Mouse (Mus musculus) liver, embryonic 11.5 days (tissue): Measurements from ENCODE around the gene Dhps. TPM values are rescaled to one million over a fixed set of nuclear protein-coding genes. Genes with fewer than 3 reads are reported as not detected.

Experiments used
- ATAC-seq: fragments of 200-750 bp; cut with Nextera tagmentation; replicated peaks from 2 replicates; pipeline ENCODE4 v1.8.0; 2017; ENCODE audit warnings: moderate number of reproducible peaks, mild to moderate bottlenecking, moderate TSS enrichment, moderate library complexity; ENCODE audit not compliant: low FRiP score
- DNase-seq: peaks from one replicate; pipeline ENCODE4 v3.0.0-alpha.2; 2017; ENCODE audit warnings: low spot score
- H3K27ac ChIP-seq: fragments of 300-500 bp; sonication (generic); 2 replicates; pipeline ENCODE4 v1.5.1; 2014; ENCODE audit warnings: mild to moderate bottlenecking, low read depth, low read length, control low read depth
- H3K27me3 ChIP-seq: fragments of 300-500 bp; sonication (generic); replicated peaks from 2 replicates; pipeline ENCODE4 v1.6.1; 2014; ENCODE audit warnings: low read length, mixed read lengths; ENCODE audit not compliant: control insufficient read depth, insufficient read depth
- H3K36me3 ChIP-seq: fragments of 300-500 bp; sonication (generic); 2 replicates; pipeline ENCODE4 v1.6.1; 2014; ENCODE audit warnings: mild to moderate bottlenecking, low read length, moderate library complexity, mixed read lengths; ENCODE audit not compliant: control insufficient read depth, insufficient read depth
- H3K4me1 ChIP-seq: fragments of 300-500 bp; sonication (generic); replicated peaks from 2 replicates; pipeline ENCODE4 v1.6.1; 2014; ENCODE audit warnings: low read length, mixed read lengths; ENCODE audit not compliant: control insufficient read depth, insufficient read depth
- H3K4me2 ChIP-seq: fragments of 300-500 bp; sonication (generic); 2 replicates; pipeline ENCODE4 v1.6.1; 2014; ENCODE audit warnings: mild to moderate bottlenecking, control low read depth, moderate library complexity
- H3K4me3 ChIP-seq: fragments of 300-500 bp; sonication (generic); 2 replicates; pipeline ENCODE4 v1.5.1; 2014; ENCODE audit warnings: low read depth, low read length, control low read depth
- H3K9ac ChIP-seq: fragments of 300-500 bp; sonication (generic); 2 replicates; pipeline ENCODE4 v1.6.1; 2014; ENCODE audit warnings: low read depth, low read length, control low read depth
- H3K9me3 ChIP-seq: fragments of 300-500 bp; sonication (generic); 2 replicates; pipeline ENCODE4 v1.6.1; 2016; ENCODE audit warnings: low read length, inconsistent platforms, mixed read lengths; ENCODE audit not compliant: control insufficient read depth
- WGBS: fragments of 180-500 bp; shearing (Covaris S2); extraction: QIAGEN DNeasy Blood & Tissue Kit; methylation state at CpG from one replicate; pipeline ENCODE4 v1.1.7; 2014; 5-methylcytosine and 5-hydroxymethylcytosine counted together
- polyA plus RNA-seq: library from polyadenylated mRNA; unstranded; fragments of >200 nt; fragmentation: Nextera tagmentation; extraction: Ambion mirVana; gene quantifications from 2 replicates; pipeline ENCODE4 v1.2.1, GENCODE M21; 2014

The Dhps gene
- 72.5 and 73.8 TPM in 2 replicates for polyA plus RNA-seq

GRCm38 (mm10) chr8:85071514-85072281, at the start of gene Dhps:
Dhps (plus strand) TSS chr8:85071757.
- Histone ChIP-seq H3K9ac (peak within 1 kb of the TSS; percentile 82), H3K4me2 (peak within 1 kb of the TSS; percentile 94), H3K36me3 (peaks cover 32% of the 10 kb centered on the region), H3K4me3 (peak within 1 kb of the TSS; percentile 70), H3K4me1 (peaks cover 28% of the 10 kb centered on the region), H3K27ac (peak within 1 kb of the TSS; percentile 90), H3K9me3 (no peaks in the 10 kb centered on the region), H3K27me3 (no peaks in the 10 kb centered on the region)
- under 1% methylated on average over 68 of the region's 68 CpGs for WGBS
- DNase-seq (peak; percentile 84), ATAC-seq (peak; percentile 85)

GRCm38 (mm10) chr8:85023846-85024245, 47.7 kb upstream of the Dhps start:
- DNase-seq (no peak), ATAC-seq (no peak)
- Histone ChIP-seq H3K36me3 (peaks cover 34% of the 10 kb centered on the region), H3K4me3 (peak overlapping the region; percentile 100), H3K4me1 (peaks cover 30% of the 10 kb centered on the region), H3K4me2 (peak overlapping the region; percentile 92), H3K9ac (peak overlapping the region; percentile 84; the same call in 1 of the 2 replicates), H3K9me3 (no peaks in the 10 kb centered on the region), H3K27ac (no peak overlapping the region), H3K27me3 (no peaks in the 10 kb centered on the region)
- WGBS = 95% methylated on average over 3 of the region's 3 CpGs

- H3K27me3 ChIP-seq = no peaks in the 10 kb centered on the region
- peak within 1 kb of the TSS; percentile 92 for H3K4me2 ChIP-seq
- peak within 1 kb of the TSS; percentile 84 for H3K9ac ChIP-seq
- peaks cover 37% of the 10 kb centered on the region for H3K36me3 ChIP-seq
- H3K27ac ChIP-seq = peak within 1 kb of the TSS; percentile 94
- H3K9me3 ChIP-seq = no peaks in the 10 kb centered on the region
- DNase-seq (peak; percentile 79), ATAC-seq (peak; percentile 84)
- whole genome bisulfite sequencing = 4% methylated on average over 30 of the region's 30 CpGs
- H3K4me1 ChIP-seq = peaks cover 35% of the 10 kb centered on the region
- H3K4me3 ChIP-seq = peak within 1 kb of the TSS; percentile 100
These were observed 46.2 kb upstream of the Dhps start, which contains the start of gene Asna1 for GRCm38 (mm10) chr8:85025098-85025932. Asna1 (minus strand) TSS chr8:85025281.

DNA sequence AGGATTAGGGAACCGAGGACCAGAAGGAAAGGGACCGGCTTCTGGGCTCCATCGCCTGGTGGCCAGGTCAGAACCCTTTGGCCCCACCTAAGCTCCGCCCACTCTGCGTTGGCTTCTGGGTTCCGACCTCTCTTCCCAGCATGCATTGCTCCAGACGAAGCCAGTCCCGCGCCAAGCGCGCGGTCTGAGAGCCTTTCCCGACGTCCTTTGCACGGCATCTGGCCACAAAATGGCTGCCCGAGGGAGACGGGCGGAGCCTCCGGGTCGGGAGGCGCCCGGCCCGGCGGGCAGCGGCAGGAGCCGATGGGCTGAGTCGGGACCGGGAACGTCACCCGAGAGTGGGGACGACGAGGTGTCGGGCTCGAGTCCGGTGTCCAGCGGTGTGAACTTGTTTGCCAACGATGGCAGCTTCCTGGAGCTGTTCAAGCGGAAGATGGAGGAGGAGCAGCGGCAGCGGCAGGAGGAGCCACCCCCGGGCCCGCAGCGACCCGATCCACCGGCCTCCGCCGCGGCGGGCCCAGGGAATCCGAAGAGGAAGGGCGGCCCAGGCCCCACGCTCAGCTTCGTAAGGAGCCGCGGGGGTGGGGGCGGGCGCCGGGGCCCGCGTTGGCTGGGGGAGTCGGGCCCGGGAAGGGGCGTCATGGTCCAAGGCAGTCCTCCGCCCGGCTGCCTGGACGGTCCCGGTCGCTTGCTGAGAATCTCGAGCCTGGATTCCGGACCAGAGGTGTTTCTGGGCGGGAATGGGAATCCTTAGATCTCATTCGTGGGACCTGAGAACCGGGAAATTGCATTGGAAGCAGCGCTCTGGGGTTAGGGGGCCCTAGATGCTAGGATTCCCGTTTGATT, 44.7 kb upstream of the Dhps start, which contains the start of gene Trir:
TSS of gene Trir (plus strand) at position 154 of the 846 bp plus-strand sequence.
- ATAC-seq = peak; percentile 83
- under 1% methylated on average over 72 of the region's 75 CpGs for WGBS
- peaks cover 37% of the 10 kb centered on the region for H3K36me3 ChIP-seq

GRCm38 (mm10) chr8:85027516-85027855, 44.1 kb upstream of the Dhps start:
- Histone ChIP-seq H3K36me3 (peaks cover 39% of the 10 kb centered on the region), H3K4me2 (peak overlapping the region; percentile 92), H3K4me3 (peak overlapping the region; percentile 100)

More for the DNA sequence above, 44.7 kb upstream of the Dhps start, which contains the start of gene Trir:
- peak within 1 kb of the TSS; percentile 94 for H3K27ac ChIP-seq
- peak within 1 kb of the TSS; percentile 92 for H3K4me2 ChIP-seq
- DNase-seq = peak; percentile 93
- peaks cover 35% of the 10 kb centered on the region for H3K4me1 ChIP-seq
- H3K9ac ChIP-seq = peak within 1 kb of the TSS; percentile 99
- no peaks in the 10 kb centered on the region for H3K9me3 ChIP-seq
- no peaks in the 10 kb centered on the region for H3K27me3 ChIP-seq
- peak within 1 kb of the TSS; percentile 100 for H3K4me3 ChIP-seq

GRCm38 (mm10) chr8:85027922-85028321, 43.6 kb upstream of the Dhps start:
- peak overlapping the region; percentile 100 for H3K4me3 ChIP-seq
- peaks cover 39% of the 10 kb centered on the region for H3K36me3 ChIP-seq
- H3K9ac ChIP-seq = peak overlapping the region; percentile 99
- ATAC-seq (no peak), DNase-seq (no peak)
- WGBS = 32% methylated on average over 2 of the region's 2 CpGs
- peak overlapping the region; percentile 92 for H3K4me2 ChIP-seq
- peaks cover 35% of the 10 kb centered on the region for H3K4me1 ChIP-seq
- H3K27me3 ChIP-seq = no peaks in the 10 kb centered on the region
- no peaks in the 10 kb centered on the region for H3K9me3 ChIP-seq
- H3K27ac ChIP-seq = no peak overlapping the region

More at GRCm38 (mm10) chr8:85027516-85027855, 44.1 kb upstream of the Dhps start:
- peak overlapping the region; percentile 94 for H3K27ac ChIP-seq
- peak overlapping the region; percentile 99 for H3K9ac ChIP-seq
- peaks cover 35% of the 10 kb centered on the region for H3K4me1 ChIP-seq
- no peaks in the 10 kb centered on the region for H3K9me3 ChIP-seq
- DNase-seq = no peak
- 1% methylated on average over 13 of the region's 13 CpGs for WGBS
- H3K27me3 ChIP-seq = no peaks in the 10 kb centered on the region
- no peak for ATAC-seq

- Histone ChIP-seq H3K9me3 (no peaks in the 10 kb centered on the region), H3K36me3 (peaks cover 33% of the 10 kb centered on the region), H3K9ac (peak overlapping the region; percentile 99; the same call in 1 of the 2 replicates), H3K27me3 (no peaks in the 10 kb centered on the region), H3K4me1 (peaks cover 30% of the 10 kb centered on the region), H3K27ac (no peak overlapping the region), H3K4me3 (peak overlapping the region; percentile 100), H3K4me2 (peak overlapping the region; percentile 92)
- 88% methylated on average over 14 of the region's 14 CpGs for WGBS
- DNase-seq (no peak), ATAC-seq (no peak)
These were observed 42.3 kb upstream of the Dhps start for GRCm38 (mm10) chr8:85029271-85029670.
